Mouse (Mus musculus) right cerebral cortex, postnatal 4 days (tissue): ENCODE measurements at regions not wholly inside any gene's neighbourhood (a gene's known extent, or its start where the extent isn't known, plus 50 kb on each side); places are given as distances from the start of the nearest gene placed in this dataset.

Experiments
- DNase-seq: peaks from one replicate; pipeline ENCODE4 v3.0.0-alpha.2; 2022

DNA sequence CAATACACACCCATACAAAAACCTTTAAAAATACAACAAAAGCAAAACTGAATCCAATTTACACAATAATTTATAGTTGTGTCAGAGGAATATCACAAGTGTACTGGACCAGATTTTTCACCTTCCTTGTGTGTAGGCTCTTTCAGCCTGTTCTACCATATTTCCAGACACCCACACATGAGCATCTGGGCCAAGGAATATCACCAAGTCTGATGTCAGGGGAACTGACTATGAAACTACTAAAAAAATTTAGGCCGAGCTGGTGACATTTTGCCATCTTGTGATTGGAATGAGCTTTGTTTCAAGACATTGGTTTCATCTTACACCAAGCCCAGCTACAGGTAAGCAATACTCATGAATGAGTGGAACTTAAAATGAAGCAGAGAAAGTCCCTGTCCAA is 234.9 kb upstream of the Emcn start:
- DNase-seq = no peak

DNA sequence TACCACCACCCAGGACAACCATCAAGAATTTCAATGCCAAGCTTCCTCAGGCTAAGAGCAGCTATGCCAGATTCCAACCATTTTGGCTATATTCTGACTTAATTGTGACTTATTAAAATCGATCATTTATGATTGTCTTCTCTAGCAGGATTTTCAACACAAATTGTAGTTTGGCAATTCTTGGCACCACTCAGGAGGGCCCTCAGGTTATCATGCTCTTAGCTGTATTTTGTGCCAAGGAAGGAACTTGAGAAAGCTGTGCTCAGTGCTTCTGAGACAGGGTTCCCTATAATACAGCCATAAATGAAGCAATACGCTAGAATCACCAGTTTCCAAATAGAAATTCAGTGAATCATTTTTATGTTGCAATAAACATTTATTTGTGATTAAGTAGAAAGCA is 232.7 kb upstream of the Emcn start:
- DNase-seq = no peak

DNA sequence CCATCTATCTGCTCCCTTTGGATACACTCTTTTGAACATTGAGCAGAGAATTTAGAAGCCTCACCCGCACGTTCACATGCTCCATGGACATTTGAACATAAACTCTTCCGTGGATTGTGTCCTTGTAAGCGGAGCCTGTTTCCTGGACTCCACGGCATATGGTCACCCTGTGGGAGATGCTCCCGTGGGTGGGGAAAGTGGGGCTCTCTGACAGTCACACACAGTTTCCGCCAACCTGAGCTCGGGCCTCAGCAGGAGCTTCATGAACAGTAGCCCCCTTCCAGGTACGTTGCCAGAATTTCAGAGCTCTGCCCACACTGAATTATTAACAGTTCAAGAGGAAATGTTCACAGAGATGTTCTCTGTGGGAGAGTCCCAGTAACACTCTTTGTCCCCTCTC is 231.1 kb upstream of the Emcn start:
- DNase-seq = no peak

DNA sequence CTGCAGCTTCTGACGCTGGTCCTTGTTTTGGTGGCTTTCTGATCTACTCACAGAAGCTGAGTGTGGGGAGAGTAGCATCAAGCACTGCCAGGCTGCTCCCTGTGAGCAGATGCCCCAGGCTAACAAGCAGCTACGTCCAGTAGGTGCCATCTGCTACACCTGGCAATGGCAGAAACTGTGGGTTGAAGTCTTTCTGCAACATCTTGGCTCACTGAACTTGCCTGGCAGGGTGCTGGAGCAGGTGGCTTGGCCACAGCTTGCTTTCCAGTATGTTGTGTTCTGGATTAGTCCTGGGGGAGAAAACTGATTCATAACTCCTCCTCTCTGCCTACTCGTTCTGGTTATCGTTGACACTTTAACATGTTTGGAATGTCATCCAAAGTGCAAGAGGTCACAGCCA is 230.4 kb upstream of the Emcn start:
- no peak for DNase-seq

DNA sequence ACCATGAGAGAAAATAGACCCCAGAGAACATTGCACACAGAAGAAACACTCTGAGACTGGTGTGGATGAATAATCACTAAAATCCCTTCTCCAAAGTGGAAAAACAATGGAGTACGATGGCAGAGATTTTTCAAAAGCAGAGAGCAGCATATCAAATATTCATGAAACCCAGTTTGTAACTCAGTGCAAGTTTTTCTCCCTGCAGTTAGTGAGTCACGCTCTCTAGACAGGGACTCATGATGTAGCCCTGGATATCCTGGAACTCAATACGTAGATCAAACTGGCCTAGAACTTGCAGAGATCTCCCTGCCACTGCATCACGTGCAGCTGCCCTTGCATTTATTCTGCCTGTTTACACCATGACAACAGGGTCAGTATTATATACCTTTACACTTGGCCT is 210.9 kb upstream of the Emcn start:
- no peak for DNase-seq

DNA sequence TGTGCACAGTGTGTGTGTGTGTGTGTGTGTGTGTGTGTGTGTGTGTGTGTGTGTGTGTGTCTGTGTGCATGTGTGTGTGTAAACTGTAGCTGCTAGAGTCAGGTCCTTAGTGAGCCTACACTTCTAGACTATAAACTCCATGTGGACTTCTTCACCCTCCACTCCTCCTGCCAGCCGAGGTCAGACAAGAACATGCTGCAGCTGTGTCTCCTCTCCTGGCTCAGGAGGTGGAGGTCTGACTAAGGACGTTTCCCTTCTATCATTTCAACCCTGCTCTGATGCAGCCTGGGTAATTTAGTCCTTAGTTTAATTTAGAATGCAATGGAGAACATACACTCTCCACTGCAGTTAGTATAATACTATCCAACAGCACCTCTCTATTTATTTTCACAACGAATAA is 198.8 kb upstream of the Emcn start:
- DNase-seq = no peak

DNA sequence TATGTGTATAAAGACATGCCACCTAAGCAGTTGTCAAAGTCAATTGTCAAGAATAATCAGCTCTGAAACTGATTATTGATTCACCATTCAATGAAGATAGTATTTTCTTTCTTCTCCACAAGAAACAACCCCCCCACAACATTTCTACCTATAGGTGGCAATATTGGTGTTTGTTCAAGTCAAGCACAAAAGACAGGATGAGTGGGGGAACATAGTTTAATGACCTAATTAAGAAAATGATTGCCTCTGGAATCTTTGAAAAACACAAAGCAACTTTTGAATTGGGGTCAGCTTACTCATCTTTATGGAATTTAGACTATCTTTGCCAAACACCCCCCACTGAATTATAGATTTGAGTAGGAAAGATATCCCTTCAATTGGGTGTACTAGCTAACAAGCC is 194.8 kb upstream of the Emcn start:
- DNase-seq = no peak

DNA sequence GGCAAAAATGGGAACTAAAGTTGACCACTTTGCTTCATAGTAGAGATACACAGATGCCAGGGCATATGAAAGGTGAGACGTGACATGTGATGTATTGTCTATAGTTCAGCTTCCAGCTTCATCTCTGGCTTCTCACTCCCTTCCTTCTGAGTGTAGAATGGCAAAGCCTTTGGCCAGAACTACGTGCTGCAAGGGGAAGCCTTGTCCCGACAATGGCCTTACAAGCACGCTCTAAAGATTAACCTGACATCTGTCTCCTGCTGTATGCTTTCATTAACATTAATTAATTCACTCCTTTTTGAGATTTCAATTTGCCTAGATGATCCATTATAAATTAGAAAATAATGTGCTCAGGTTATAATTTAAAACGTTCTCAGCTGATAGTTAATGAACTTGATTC is 193.5 kb upstream of the Emcn start:
- DNase-seq = no peak

DNA sequence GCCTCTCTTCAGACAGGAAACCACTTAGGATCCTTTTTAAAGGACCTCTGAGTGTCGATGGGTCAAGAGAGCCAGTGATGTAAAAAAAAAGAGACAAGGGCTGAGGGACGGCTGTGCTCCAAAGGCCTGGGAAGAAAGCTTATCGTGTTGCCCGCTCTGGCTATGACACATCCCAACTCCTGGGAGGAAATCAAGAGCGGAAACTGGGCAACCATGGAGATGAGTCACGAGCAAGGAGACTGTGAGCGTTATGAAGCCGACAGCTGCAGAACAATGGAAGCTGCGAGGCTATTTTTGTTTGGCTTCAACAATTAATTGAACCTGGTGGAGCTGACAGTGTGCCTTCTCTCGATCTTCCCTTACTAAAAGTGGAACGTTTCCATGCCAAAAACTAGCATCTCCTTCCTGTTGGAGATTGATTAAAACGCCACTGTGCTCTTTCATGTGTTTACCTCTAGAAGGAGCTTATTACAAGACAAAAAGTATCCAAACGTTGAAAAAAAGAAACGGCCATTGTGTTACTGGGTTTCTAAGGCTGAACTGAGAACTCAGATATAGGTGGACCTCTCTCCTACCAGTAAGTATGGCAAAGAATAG is 190.4 kb upstream of the Emcn start:
- no peak for DNase-seq

DNA sequence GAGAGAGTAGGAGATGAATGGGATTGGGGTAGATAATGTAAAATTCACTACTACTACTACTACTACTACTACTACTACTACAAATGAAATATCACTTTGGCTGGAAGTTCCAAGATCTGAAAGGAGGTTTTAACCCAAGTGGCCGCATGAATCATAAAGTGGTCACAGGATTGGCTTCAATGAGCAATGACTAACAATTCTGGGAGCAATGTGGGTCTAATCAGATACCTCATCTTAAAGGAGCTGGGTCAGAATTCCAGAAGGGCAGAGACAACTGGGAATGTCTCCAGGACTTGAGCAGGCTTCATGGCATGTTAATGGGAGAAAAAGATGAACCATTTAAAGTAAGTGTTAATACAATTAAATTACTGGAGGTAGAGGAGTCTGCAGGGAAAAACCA is 189.4 kb upstream of the Emcn start:
- DNase-seq = no peak

DNA sequence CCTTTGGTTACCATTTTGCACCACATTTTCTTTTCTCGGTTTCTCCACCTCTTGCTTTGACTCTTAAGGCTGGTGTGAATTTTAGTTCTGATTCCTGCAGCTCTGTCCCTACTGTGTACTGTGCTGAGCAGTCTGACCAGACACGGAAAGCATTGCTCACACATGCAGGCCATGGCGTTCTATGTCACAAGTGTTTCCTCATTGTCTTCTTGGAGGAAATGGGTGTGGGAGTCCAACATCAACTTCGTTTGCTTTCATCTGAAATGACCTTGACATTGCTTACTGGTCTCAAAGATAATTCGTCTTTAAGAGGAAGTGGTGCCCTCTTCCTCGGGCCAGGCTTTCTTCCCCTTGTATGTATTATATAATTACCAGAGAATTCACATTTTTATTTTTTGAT is 187.6 kb upstream of the Emcn start:
- DNase-seq = no peak

DNA sequence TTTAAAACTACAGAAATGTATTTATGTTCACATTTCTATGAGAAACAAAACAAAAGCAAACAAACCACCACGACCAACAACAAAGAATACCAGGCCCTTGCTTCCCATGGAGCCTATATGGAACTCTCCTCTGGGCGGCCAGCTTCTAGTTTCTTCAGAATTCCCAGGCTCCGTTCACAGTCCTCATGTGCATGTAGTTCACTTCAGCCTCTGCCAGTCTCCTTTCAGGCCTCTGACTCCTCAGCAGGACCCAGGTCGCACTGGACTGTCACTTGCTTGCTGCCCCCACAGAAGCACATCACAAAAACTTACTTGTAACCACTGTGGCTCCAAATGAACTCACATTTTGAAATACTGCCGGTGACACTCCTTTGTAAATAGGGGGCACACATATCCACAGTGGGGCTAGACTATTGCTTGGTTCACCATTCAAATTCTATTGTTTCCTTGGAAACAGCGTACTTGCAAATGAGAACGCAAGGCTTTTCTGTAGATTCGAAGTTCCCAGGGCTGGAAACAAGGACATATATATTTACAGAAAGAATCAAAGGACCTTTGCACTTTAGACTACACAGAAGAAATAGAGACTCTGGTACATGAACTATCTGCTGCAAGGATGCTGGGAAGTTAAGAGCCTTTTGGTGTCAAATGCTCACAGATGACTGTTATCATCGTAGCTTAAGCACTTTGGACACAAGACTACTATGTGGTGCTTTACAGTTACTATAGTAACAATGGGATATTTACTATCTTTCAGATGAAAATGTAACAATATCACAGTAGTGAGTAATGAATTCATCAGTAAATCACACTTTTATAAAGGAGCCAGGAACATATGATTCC is 186.4 kb upstream of the Emcn start:
- no peak for DNase-seq

DNA sequence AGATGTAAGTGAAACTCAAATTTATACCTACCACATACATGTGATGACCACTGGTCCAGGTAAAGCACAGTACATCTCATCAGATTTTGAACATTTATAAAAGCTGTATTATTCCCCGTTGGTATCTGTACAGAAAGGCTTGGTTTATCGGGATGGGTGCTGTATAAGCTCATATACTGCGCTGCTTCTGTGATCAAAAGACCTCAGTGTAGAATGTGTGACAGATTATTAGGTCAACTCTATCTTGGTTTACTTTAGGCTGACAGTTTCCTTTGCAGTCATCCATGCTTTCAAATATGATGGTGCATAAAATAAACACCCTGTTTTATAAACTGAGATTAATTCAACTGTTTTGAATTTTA is 185.8 kb upstream of the Emcn start:
- no peak for DNase-seq

DNA sequence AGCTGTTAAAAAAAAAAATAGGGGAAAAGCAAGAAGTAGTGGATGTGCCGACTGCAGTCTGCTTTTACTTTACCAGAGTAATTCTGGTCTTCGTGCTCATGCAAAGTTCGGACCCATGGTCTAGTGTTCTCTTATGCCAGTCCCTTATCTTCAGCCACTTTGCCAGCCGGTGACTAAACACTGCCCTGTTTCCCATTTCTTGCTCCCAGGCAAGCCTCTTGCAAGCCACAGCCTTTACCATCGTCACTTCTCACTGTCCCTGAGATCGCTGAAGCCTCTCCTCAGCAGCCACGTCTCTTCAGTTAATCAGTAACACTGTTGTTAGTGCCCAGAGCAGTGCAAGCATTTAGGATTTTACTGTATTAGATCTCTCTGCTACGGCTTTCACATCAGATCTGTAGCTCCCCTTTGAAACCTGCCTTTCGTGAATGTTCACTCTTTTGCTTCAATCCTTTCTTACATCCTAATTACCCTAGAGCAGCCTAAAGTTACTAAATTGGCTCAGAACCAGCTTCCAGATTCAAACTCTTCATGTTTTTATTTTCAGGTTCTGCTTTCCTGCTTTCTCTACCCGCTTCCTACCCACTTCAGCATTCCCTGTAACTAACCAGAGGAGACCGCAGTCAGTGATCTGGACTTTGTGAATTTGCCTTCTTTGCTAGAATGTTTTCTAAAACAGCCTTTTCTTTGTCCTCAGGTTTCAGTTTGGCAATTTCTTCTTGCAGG is 184.5 kb upstream of the Emcn start:
- DNase-seq = no peak

DNA sequence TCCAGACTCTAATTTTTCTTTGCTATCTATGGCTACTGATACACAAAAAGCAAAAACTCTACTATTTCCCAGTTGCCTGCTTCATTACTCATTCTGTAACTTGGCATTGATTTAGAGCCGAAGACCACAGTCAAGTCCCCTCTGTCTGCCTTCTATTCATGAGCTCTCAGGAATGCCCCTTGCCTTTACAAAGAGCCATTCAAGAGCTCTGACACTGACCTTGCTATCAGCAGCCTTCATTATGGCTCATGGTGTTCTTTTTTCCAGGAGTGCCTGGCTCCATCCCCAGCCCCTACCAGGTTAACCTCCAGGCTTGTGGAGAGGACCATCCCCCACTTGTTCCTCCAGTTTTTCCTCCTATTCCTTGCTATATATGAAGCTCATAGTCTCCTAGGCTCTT is 151.8 kb upstream of the Emcn start:
- DNase-seq = no peak

DNA sequence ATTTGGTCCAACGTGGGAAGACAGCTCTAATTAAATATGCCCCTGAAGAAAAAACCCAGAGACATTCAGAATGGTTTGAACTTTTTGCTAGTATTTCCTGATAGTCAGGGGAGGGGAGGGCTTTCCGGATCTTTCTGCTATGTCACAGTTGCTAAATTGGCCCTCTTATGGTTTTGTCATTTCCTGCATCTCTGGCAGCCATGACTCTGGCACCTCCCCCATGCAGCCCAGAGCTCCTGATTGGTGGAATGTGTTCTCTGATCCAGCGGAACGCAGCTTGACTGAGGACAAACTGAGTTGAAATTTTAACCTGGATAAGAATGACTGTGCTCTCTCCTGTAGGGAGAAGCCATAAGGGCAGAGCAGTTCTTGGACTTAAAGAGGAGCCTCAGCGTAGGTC is 150.4 kb upstream of the Emcn start:
- DNase-seq = no peak

DNA sequence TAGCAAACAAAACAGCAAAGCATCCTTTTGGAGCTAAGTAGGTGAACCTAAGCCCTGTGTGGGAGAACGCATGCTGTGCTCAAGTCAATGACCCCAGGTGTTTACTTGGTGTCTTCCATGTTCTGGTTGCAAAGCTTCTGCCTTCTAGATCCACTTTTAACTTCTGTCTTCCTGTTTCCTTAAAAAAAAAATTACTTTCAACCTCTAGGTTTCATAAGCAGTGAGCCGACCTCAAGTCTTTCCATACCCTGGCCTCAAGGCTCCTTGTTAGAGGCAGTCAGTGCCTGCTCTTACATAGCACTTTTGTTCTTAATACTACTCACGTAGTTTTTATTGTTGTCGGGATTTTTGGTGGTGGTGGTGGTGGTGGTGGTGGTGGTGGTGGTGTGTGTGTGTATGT is 149.9 kb upstream of the Emcn start:
- DNase-seq = no peak

DNA sequence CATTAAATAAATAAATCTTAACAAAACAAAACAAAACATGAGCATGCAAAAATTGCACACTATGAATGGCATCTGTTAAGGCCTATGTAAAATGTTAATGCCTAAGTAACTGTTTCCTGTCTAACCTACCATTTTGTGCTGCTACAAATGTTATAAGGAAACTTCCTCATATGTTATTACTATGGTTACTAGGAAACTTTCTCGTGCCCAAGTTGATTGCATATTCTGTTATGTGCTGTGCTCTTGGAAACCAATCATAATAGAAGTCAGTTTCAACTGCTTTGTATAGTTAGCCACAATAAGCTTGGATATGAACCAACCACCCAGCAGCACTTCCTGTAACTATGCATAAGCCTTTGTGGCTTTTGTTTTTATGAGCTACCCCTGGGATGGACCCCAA is 147.0 kb upstream of the Emcn start:
- no peak for DNase-seq

DNA sequence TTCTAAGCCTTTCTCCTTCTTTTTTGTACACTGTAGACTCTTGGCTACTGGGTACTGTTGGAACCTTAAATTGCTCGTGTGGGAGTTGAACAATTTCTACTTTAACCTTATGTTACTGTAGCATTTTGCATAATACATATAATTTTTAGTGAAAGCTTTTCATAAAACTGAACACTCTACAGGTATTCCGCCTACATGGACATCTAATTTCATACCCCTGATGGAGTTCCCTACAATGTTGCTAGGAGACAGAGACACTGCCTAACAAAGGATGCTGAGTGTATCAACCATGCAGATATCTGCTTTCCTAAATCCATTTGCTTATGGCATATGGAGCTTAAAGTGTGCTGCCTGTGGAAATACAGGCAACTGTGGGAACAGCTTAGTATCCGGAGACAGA is 129.2 kb upstream of the Emcn start:
- no peak for DNase-seq

DNA sequence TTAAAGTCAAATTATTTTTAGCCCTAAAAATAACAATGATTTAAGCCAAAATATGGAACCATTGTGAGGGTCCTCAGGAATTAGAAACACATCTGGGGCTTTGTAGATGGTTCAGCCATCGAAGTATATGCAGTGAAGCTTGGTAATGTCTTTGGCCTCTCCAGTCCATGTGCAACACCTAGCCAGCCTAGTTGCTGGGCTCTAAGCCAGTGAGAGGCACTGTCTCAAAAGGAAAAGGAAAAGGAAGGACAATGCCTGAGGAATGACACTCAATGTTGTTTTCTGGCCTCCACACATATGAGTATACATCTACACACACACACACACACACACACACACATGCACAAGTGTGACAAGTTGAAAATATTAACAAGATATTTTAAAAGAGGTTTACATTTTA is 124.8 kb upstream of the Emcn start:
- no peak for DNase-seq

DNA sequence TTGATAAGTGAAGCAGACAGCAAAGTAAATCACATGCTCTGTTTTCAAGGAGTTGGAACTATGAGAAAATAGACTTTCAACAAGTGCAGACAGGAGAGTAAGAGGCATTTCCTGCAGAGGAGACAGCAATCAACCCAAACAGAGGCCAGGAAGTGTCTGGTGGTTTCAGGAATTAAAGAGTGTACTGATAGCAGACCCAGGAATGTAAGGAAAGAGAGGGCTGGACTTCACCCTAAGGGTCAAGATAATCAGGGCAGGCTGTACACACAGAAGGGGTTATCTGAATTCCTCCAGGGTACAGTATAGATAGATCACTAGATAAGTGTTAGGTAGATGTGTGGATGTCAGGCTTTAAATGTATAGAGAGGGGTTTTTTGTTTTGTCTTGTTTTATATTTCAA is 123.6 kb upstream of the Emcn start:
- no peak for DNase-seq

DNA sequence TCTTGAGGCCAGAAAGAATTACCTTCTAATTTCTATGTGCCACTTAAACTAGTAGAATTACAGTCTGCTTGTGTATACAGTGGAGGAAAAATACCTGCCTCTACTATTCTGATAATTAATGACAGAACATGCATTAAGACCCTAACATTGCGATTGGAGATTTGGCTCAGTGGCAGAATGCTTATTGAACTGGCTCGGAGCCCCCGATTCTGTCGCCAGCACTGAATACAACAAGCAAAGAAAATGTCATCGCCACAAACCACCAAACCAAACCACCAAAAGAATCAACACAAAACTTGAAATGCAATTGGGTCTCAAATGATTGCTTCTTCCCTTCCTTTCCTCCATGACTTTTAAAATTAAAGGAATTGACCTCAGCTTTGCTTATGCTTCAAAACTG is 122.9 kb upstream of the Emcn start:
- DNase-seq = no peak

DNA sequence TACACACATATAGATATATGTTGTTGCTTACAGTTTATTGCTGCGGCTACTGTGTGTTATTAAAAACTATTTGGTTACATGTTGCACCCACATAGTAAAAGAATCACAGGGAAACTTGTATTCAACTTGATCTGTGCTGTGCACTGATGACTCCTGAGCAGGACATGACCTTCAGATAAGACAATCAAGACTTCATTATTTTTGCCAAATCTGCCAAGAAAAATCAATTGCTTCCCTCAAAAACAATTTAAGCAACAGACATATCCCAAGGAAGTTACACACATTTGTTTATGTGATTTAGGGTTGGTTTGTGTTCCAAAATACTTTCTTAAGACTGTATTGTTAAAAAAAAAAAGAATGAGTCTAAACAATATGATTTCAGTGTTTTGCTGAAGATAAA is 114.7 kb upstream of the Emcn start:
- no peak for DNase-seq

DNA sequence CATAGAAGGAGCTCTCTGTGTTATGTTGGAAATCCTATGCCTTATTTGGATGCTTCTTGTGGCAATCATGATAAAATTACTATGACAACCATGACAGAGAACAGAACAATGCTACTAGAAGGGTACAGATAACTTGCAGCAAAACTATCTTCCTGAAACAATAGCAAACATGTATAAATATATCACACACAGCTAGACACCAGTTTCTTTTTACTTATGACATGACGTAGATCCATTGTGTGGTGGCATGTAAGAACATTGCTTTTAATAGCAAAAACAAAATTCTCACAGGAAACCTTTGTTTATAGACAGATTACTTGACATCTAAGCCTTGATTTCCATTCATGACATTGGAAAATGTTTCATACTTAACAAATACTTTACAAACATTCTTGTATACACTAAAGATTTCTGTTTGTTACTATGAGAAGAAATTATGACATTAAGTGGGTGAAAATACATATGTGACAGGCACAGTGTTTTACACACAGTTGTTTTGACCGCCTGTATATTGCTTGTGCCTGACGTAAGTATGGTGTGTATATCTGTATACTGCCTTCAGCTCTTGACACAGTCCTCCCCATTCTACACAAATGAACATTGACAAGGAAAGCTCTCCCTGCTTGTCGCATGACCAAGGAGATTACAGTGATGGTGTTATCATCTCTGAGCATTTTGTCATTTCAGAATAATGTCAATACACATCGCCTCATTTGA is 113.6 kb upstream of the Emcn start:
- DNase-seq = no peak
